Mouse (Mus musculus): ENCODE measurements around the gene A930017K11Rik. TPM values are rescaled to one million over a fixed set of nuclear protein-coding genes. Genes with fewer than 3 reads are reported as not detected.
A peak's percentile ranks its signal among the peaks of the same experiment; 100 is the strongest.

Gene A930017K11Rik
- polyA plus RNA-seq, 1 experiment from 2014 or later, result 0.55 TPM

DNA sequence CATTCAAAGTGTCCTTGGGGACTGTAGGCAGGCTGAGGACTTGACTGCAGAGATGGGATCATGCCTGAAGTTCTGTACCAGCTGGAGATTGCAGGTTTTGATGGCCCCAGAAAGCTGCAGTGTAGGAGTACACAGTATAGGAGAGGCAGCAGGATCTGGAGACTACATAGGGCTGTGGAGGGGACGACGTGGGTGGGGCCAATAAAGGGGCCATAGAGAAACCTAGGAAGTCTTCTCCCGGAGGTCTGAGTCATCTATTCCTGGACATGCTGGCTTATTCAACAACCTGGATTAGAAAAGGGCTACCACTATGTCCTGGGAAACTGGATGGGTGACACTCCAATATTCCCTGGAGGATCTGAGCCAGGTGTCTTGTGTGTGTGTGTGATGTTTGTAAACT, 3.4 kb upstream of the A930017K11Rik start:
- Histone ChIP-seq H3K27ac (no peak overlapping the region), H3K9me3 (no peaks in the 10 kb centered on the region), H3K36me3 (peaks cover 35% of the 10 kb centered on the region), H3K4me1 (peaks cover 18% of the 10 kb centered on the region), H3K4me3 (no peak overlapping the region), H3K27me3 (ENCODE audit: insufficient read depth, poor library complexity, severe bottlenecking) (peaks cover 41% of the 10 kb centered on the region)
- WGBS, result 55% methylated on average over 3 of the region's 3 CpGs
- DNase-seq (ENCODE audit: low spot score), result no peak

DNA sequence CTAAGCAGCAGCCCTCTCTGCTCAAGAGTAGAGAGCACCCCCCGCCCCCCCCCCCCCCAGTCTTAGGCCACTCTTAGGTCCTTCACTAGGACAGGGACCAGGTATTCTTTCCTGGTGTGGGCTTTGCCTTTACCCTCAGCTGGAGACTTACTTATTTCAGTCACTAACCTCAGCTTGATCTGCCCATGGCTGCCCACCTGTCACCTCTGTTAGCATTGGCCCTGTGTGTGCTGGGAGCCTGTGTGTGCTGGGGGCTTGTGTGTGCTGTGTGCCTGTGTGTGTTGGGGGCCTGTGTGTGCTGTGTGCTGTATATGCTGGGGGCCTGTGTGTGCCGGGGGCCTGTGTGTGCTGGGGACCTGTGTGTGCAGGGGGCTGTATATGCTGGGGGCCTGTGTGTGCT, 2.3 kb upstream of the A930017K11Rik start:
- no peak overlapping the region for H3K27ac ChIP-seq
- peaks cover 24% of the 10 kb centered on the region for H3K36me3 ChIP-seq
- 77% methylated on average over 2 of the region's 2 CpGs for WGBS
- H3K4me3 ChIP-seq, result no peak overlapping the region
- DNase-seq (ENCODE audit: low spot score), result no peak
- H3K4me1 ChIP-seq, result peaks cover 21% of the 10 kb centered on the region
- H3K27me3 ChIP-seq (ENCODE audit: insufficient read depth, poor library complexity, severe bottlenecking), result peaks cover 51% of the 10 kb centered on the region
- H3K9me3 ChIP-seq, result no peaks in the 10 kb centered on the region

DNA sequence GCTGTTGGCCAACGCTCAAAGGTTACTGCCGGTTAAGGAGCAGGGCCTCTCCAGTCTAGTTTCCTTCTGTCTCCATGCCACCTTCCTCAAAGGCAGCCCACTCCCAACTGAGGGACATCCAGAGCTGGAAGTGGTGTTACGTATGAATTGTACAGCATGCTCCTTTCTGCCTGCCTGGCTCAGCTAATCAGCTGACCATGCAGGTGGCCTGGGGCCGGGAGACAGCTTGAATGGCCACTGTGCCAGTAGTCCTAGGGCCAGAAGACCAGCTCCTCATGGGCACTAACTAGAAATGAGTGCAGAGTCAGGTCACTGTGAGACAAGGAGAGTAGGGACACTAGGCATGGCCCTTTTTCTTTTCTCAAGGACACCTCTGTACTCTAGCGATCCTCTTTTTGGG, 796 bp upstream of the A930017K11Rik start:
- Histone ChIP-seq H3K27me3 (ENCODE audit: insufficient read depth, poor library complexity, severe bottlenecking) (peaks cover 57% of the 10 kb centered on the region), H3K4me3 (no peak overlapping the region), H3K36me3 (peaks cover 9% of the 10 kb centered on the region)

DNA sequence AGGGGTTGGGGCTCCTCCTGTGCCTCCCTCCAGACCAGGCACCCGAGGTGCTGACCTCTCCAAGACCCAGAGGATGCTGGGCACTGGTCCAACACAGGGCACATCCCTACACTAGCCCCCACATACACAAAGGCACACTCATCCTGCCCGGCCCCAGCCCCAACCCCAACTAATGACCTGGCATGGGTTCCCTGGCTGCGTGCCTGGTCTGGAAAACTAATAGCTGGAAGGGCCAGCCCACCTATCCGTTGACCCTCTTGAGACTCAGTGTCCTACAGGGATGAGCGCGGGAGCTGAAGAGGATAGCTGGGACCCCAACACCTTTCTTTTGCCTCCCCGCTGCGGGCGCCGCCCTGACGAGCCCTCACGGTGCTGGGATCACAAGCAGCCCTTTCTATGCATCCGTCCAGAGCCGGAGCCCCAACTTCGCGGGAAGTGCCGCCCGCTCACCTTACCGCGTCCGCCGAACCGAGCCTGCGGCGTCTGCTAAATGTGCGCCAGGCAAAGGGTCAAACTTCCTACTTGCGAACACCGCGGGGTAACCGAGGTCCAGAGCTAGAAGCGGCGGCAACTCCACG, 1.1 kb downstream of the A930017K11Rik start:
- H3K27me3 ChIP-seq (ENCODE audit: insufficient read depth, poor library complexity, severe bottlenecking), result peaks cover 68% of the 10 kb centered on the region

More for the DNA sequence above, 796 bp upstream of the A930017K11Rik start:
- Histone ChIP-seq H3K9me3 (no peaks in the 10 kb centered on the region), H3K27ac (no peak overlapping the region), H3K4me1 (peaks cover 23% of the 10 kb centered on the region)
- no peak for DNase-seq (ENCODE audit: low spot score)
- 76% methylated on average over 5 of the region's 5 CpGs for WGBS

DNA sequence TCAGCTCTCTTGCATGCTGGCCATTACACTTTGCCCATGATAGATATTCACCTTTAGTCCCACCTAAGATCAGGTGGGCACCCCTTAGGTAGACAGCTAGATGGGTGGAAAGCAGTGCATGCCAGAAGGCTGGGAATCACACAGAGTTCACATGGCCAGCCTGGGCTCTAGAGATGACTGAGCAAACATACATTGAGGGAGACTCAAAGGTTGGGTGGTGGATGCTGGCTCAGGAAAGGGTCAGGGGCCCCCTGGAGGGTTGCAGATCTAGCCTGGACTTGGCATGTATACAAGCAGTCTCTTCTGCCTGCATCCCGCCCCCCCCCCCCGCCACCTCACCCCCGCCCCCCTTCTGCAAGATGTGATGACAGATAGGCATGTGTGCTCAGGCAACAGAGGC, 1.7 kb downstream of the A930017K11Rik start:
- Histone ChIP-seq H3K9me3 (no peaks in the 10 kb centered on the region), H3K4me3 (peak overlapping the region; percentile 67), H3K27ac (no peak overlapping the region), H3K36me3 (no peaks in the 10 kb centered on the region), H3K27me3 (ENCODE audit: insufficient read depth, poor library complexity, severe bottlenecking) (peaks cover 72% of the 10 kb centered on the region), H3K4me1 (peaks cover 33% of the 10 kb centered on the region)
- 0% methylated on average over 3 of the region's 3 CpGs for WGBS
- no peak for DNase-seq (ENCODE audit: low spot score)

More for the DNA sequence above, 1.1 kb downstream of the A930017K11Rik start:
- Histone ChIP-seq H3K27ac (peak overlapping the region; percentile 67), H3K9me3 (no peaks in the 10 kb centered on the region), H3K36me3 (no peaks in the 10 kb centered on the region), H3K4me1 (peaks cover 31% of the 10 kb centered on the region), H3K4me3 (peak overlapping the region; percentile 67)
- WGBS, result under 1% methylated on average over 33 of the region's 33 CpGs
- DNase-seq (ENCODE audit: low spot score), result no peak

DNA sequence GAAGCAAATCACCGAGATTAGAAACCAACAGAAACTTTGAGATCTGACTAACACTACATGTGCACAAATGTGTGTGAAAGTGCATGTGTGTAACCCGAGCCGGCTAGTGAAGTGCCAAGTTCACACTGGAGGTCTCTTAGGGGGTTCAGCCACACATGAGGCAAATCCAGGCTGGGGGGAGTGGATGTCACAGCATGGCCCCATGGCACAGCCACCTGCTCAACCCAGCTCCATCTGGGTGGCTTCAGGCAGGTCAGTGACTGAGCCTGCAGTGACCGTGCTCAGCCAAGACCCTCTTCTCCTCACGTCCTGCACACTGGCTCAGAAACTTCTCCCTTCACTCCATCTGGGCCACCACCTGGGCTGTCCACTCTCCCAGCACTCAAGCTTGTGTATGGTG, 2.4 kb downstream of the A930017K11Rik start:
- WGBS, result 76% methylated on average over 5 of the region's 5 CpGs
- Histone ChIP-seq H3K27me3 (ENCODE audit: insufficient read depth, poor library complexity, severe bottlenecking) (peaks cover 77% of the 10 kb centered on the region), H3K4me3 (no peak overlapping the region), H3K9me3 (no peaks in the 10 kb centered on the region), H3K27ac (no peak overlapping the region), H3K4me1 (peaks cover 40% of the 10 kb centered on the region), H3K36me3 (no peaks in the 10 kb centered on the region)
- DNase-seq (ENCODE audit: low spot score), result no peak

DNA sequence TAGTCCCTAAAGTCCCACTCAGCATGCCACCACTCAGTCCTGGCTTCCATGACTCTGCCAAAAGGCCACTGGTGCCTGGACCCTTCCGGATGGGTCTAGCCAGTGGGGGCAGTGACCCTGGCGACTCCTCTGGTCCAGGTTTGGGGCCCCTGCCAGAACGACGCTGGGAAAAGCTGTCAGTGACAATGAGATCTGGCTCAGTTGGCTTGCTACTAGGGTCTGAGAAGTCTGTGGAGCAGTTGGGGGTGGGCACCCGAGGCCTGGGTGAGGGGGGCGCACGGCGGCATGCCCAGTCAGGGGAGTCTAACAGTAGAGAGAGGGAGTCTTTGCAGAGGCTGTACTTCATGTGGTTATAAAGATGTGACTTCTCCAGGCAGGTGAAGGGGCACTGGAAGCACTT, 4.3 kb downstream of the A930017K11Rik start:
- Histone ChIP-seq H3K4me1 (peaks cover 49% of the 10 kb centered on the region), H3K27me3 (ENCODE audit: insufficient read depth, poor library complexity, severe bottlenecking) (peaks cover 60% of the 10 kb centered on the region), H3K4me3 (no peak overlapping the region), H3K9me3 (no peaks in the 10 kb centered on the region), H3K27ac (peak overlapping the region; percentile 56; the same call in 1 of the 2 replicates), H3K36me3 (no peaks in the 10 kb centered on the region)
- DNase-seq (ENCODE audit: low spot score), result no peak
- WGBS, result 79% methylated on average over 8 of the region's 8 CpGs

DNA sequence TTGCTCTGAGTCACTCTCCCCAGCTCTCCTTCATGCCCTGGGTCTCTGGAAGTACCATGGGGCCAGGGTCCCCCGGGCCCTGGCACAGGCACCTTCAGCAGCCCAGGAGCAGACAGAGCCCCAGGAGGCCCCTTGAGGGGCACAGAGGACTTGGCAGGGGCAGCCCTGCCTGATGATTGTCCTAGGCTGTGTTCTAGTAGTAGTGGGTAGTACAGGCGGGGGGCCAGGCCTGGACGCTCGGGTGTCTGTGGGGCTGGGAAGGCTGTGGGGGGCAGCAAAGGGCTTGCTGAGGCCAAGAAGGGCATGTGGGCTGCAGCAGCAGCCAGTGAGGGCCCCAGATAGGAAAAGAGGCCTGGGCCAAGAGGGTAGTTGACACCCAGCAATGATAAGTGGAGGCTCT, 4.8 kb downstream of the A930017K11Rik start:
- H3K36me3 ChIP-seq, result no peaks in the 10 kb centered on the region
- H3K4me3 ChIP-seq, result peak overlapping the region; percentile 23; the same call in 1 of the 2 replicates
- peaks cover 55% of the 10 kb centered on the region for H3K27me3 ChIP-seq (ENCODE audit: insufficient read depth, poor library complexity, severe bottlenecking)
- H3K4me1 ChIP-seq, result peaks cover 49% of the 10 kb centered on the region
- H3K27ac ChIP-seq, result peak overlapping the region; percentile 76
- DNase-seq (ENCODE audit: low spot score), result no peak
- WGBS, result 76% methylated on average over 4 of the region's 4 CpGs
- H3K9me3 ChIP-seq, result no peaks in the 10 kb centered on the region

DNA sequence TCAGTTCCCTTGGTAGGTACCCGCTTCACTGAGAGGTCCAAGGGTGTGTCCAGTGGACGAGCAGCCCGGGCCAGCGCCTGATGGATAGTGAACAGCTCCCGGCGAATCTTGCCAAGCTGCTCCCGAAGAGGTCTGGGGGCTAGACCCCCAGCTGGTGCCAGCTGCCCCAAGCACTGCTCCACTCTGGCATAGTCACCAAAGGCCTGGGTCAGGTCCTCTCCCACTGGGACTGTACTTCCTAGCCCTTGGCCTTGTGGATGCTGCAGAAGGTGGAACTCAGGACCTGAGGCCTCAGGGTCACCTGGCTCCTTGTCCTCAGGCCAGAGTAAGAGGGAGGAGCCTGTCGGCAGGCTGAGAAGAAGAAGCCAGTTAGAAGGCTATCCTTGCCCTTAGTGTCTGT, 5.5 kb downstream of the A930017K11Rik start:
- WGBS, result 75% methylated on average over 8 of the region's 8 CpGs
- Histone ChIP-seq H3K36me3 (no peaks in the 10 kb centered on the region), H3K4me1 (peaks cover 48% of the 10 kb centered on the region), H3K27me3 (ENCODE audit: insufficient read depth, poor library complexity, severe bottlenecking) (peaks cover 48% of the 10 kb centered on the region), H3K4me3 (peak overlapping the region; percentile 12; the same call in 1 of the 2 replicates), H3K9me3 (no peaks in the 10 kb centered on the region), H3K27ac (peak overlapping the region; percentile 76)
- no peak for DNase-seq (ENCODE audit: low spot score)

DNA sequence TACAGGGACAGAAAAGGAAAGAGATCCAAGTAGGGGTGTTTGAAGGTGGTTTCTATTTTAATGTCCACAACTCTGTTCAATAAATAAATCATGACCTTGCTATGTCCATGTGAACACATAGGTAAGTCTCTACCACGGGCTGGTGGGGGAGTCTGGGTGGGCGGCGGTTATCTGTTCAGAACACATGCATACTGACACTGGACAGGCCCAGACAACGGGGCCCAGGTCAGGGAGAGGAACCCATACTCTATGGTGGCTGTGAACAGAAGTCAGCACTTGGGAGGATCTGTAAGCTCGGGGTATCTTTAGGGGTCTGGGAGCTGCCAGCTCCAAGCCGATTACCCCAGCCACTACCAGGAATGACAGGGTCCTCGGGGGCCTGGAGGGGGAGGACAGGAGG, 6.0 kb downstream of the A930017K11Rik start:
- Histone ChIP-seq H3K9me3 (no peaks in the 10 kb centered on the region), H3K27me3 (ENCODE audit: insufficient read depth, poor library complexity, severe bottlenecking) (peaks cover 43% of the 10 kb centered on the region), H3K4me3 (no peak overlapping the region), H3K4me1 (peaks cover 43% of the 10 kb centered on the region), H3K27ac (peak overlapping the region; percentile 76), H3K36me3 (no peaks in the 10 kb centered on the region)
- WGBS, result 71% methylated on average over 7 of the region's 7 CpGs
- peak; percentile 89 for DNase-seq (ENCODE audit: low spot score)

DNA sequence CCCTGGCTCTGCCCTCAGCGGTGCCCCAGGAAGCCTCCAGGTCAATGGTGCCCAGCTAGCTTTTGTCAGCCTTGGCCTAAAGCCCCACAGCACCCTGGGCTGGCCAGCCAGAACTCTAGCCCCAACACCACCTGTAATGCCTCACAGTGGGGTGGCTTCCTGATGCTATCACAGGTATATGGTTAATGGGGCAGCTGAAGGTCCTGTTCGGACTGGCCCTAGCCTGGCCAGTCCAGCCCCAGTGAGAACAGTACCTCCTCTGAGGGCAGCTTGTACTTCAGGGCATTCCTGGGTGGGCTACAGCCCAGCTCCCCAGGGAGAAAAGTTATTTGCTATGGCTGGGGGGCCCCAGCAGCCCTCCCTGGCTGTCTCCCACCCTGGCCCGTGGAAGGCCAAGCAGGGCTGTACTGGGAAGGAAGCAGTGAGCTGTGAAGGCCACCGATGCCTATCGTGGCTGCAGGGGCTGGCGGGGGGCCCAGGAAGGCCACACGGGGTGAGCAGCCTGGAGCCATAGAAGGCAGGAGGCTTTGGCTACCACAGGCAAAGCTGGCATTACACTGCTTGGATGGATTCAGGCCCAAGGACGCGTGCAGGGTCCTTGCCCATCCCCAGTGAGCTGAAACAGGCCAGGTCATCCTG, 6.7 kb downstream of the A930017K11Rik start:
- Histone ChIP-seq H3K9me3 (no peaks in the 10 kb centered on the region), H3K27ac (peak overlapping the region; percentile 74), H3K4me3 (no peak overlapping the region), H3K27me3 (ENCODE audit: insufficient read depth, poor library complexity, severe bottlenecking) (peaks cover 36% of the 10 kb centered on the region), H3K4me1 (peaks cover 42% of the 10 kb centered on the region), H3K36me3 (no peaks in the 10 kb centered on the region)
- WGBS, result 76% methylated on average over 9 of the region's 9 CpGs
- DNase-seq (ENCODE audit: low spot score), result no peak

DNA sequence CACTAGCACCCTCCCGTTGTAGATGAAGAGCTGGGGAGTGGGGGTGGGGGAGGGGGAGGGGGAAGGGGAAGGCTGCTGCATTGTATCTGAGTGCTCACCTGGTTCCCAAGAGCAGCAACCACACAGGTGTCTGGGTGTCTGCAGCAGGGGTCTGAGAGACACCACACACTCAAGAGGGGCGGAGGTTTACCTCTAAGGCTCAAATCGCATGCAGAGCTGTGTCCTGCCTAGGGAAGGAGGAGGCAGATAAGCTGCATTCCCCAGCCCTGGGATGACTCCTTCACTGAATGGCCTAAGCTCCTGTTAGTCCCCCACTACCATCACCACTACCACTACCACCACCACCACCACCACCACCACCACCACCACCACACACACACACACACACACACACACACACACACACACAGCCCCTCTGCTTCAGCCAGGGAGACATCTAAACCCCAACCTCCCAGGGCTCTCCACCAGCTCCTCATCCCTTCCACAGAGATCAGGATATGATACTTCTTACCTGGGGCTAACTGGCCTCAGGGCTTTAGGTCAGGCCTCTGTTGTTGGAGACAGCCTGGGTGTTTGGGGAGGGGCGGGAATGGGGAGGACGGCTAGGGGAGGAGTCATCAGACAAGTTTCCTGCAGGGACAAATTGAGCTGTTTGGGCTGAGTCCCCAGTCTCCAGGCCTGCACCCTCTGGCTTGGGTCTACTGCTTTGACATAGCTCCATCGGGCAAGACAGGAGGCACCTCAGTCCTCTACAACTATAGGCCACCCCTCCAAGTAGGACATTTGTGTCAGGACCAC, 7.8 kb downstream of the A930017K11Rik start, which contains the start of the genes Pigq and Nhlrc4:
Gene Pigq (minus strand): TSS at position 571 of the 798 bp plus-strand sequence.
Gene Nhlrc4 (minus strand): TSS at position 596 of the 798 bp plus-strand sequence.
- Histone ChIP-seq H3K9me3 (no peaks in the 10 kb centered on the region), H3K4me1 (peaks cover 48% of the 10 kb centered on the region), H3K27ac (peak within 1 kb of the TSS; percentile 75), H3K27me3 (ENCODE audit: insufficient read depth, poor library complexity, severe bottlenecking) (peaks cover 25% of the 10 kb centered on the region), H3K4me3 (peak within 1 kb of the TSS; percentile 1; the same call in 1 of the 2 replicates), H3K36me3 (no peaks in the 10 kb centered on the region)
- WGBS, result 40% methylated on average over 5 of the region's 6 CpGs
- no peak for DNase-seq (ENCODE audit: low spot score)

DNA sequence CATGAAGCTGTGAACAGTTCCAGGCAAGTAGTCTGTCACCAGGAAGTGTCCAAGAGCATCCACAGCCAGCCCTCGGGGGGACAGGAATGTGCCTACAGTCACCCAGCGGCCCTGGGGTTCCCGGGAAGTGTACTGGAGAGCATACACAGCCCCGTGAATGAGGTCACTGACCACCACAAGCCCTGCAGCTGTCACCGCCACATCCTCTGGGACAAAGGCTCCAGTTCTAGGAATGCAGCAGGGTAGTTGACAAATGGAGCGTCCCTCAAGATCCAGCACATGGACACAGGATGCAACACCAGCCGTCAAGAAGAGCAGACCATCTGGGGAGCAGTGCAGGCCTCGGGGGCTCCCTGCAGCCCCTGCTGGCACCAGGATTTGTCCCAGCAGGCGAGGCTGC, 8.6 kb downstream of the A930017K11Rik start:
- peak overlapping the region; percentile 75 for H3K27ac ChIP-seq
- peaks cover 48% of the 10 kb centered on the region for H3K4me1 ChIP-seq
- WGBS, result 66% methylated on average over 9 of the region's 9 CpGs
- peak overlapping the region; percentile 1; the same call in 1 of the 2 replicates for H3K4me3 ChIP-seq
- H3K27me3 ChIP-seq (ENCODE audit: insufficient read depth, poor library complexity, severe bottlenecking), result peaks cover 24% of the 10 kb centered on the region; the same call in 1 of the 2 replicates
- no peak for DNase-seq (ENCODE audit: low spot score)
- H3K9me3 ChIP-seq, result no peaks in the 10 kb centered on the region
- peaks cover 4% of the 10 kb centered on the region; the same call in 1 of the 2 replicates for H3K36me3 ChIP-seq
